Mouse (Mus musculus) forebrain, embryonic 16.5 days (tissue): ENCODE results near the gene Oxct1. TPM values are rescaled to one million over a fixed set of nuclear protein-coding genes. Genes with fewer than 3 reads are reported as not detected.
A peak's percentile ranks its signal among the peaks of the same experiment; 100 is the strongest.

Experiments
- ATAC-seq: fragments of 200-750 bp; cut with Nextera tagmentation; 2 replicates; pipeline ENCODE4 v1.8.0; 2017; ENCODE audit warnings: mild to moderate bottlenecking, moderate library complexity
- H3K27ac ChIP-seq: fragments of 300-500 bp; sonication (generic); 2 replicates; pipeline ENCODE4 v1.5.1; 2014; ENCODE audit warnings: low read length, control low read depth
- H3K27me3 ChIP-seq: fragments of 300-500 bp; sonication (generic); replicated peaks from 2 replicates; pipeline ENCODE4 v1.6.1; 2014; ENCODE audit warnings: low read length; ENCODE audit not compliant: control insufficient read depth, insufficient read depth
- H3K36me3 ChIP-seq: fragments of 300-500 bp; sonication (generic); 2 replicates; pipeline ENCODE4 v1.6.1; 2014; ENCODE audit not compliant: control insufficient read depth, insufficient read depth
- H3K4me1 ChIP-seq: fragments of 300-500 bp; sonication (generic); replicated peaks from 2 replicates; pipeline ENCODE4 v1.6.1; 2014; ENCODE audit warnings: low read length; ENCODE audit not compliant: control insufficient read depth, insufficient read depth
- H3K4me2 ChIP-seq: fragments of 300-500 bp; sonication (generic); 2 replicates; pipeline ENCODE4 v1.6.1; 2014; ENCODE audit warnings: mild to moderate bottlenecking, low read length, control low read depth
- H3K4me3 ChIP-seq: fragments of 300-500 bp; sonication (generic); replicated peaks from 2 replicates; pipeline ENCODE4 v1.5.1; 2014; ENCODE audit warnings: mild to moderate bottlenecking, low read length, control low read depth
- H3K9ac ChIP-seq: fragments of 300-500 bp; sonication (generic); replicated peaks from 2 replicates; pipeline ENCODE4 v1.6.1; 2014; ENCODE audit warnings: low read depth, low read length, control low read depth
- H3K9me3 ChIP-seq: fragments of 300-500 bp; sonication (generic); 2 replicates; pipeline ENCODE4 v1.6.1; 2016; ENCODE audit warnings: low read length; ENCODE audit not compliant: control insufficient read depth
- WGBS: fragments of 180-500 bp; shearing (Covaris S2); extraction: QIAGEN DNeasy Blood & Tissue Kit; methylation state at CpG from one replicate; pipeline ENCODE4 v1.1.7; 2014; 5-methylcytosine and 5-hydroxymethylcytosine counted together
- polyA plus RNA-seq: library from polyadenylated mRNA; unstranded; fragments of >200 nt; fragmentation: Nextera tagmentation; extraction: Ambion mirVana; gene quantifications from 2 replicates; pipeline ENCODE4 v1.2.1, GENCODE M21; 2015

Oxct1 gene
- polyA plus RNA-seq, 1 experiment from 2014 or later: 300 TPM

GRCm38 (mm10) chr15:4026831-4027584 lies 825 bp downstream of the Oxct1 start:
- Histone ChIP-seq H3K9ac (peak overlapping the region; percentile 91), H3K4me1 (peaks cover 16% of the 10 kb centered on the region), H3K4me3 (peak overlapping the region; percentile 93), H3K4me2 (peak overlapping the region; percentile 60), H3K9me3 (no peaks in the 10 kb centered on the region), H3K36me3 (no peaks in the 10 kb centered on the region), H3K27me3 (no peaks in the 10 kb centered on the region), H3K27ac (peak overlapping the region; percentile 98)
- WGBS: under 1% methylated on average over 65 of the region's 65 CpGs
- peak; percentile 75 for ATAC-seq

DNA sequence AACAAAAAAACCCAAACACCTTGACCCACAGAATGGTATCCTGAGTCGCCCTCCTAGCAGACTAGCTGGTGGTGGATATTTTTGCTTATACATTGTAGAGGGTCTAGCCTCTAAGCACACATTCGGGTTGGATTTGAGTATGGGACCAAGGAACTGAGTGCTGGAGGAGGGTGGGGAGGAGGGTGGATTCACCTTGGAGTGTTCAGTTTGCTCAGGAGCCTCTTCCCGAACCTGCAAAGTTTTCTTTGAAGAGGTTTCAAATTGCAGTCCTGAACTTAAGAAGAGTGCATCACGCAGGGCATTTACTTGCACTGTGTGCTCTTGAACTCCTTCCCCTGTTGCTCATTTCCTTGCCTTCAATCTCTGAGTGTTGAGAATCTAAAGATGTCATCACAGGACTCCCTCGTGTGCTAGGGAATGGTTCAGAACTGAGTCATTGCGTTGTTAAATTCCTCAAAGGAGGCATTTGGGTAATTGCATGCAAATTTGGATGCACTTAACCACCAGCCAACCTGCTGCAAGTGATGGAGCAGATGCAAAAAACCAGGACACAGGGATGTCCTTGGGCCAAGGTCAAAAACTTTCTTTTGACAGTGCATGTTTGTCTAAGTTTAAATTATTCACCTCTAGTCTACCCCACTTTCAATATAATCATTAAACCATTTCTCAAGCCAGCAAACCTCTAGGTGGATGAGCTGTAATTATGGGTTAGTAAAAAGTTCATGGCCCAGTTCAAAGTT lies 1.7 kb downstream of the Oxct1 start:
- 4% methylated on average over 6 of the region's 6 CpGs for WGBS
- H3K27me3 ChIP-seq: no peaks in the 10 kb centered on the region
- no peaks in the 10 kb centered on the region for H3K9me3 ChIP-seq
- no peak overlapping the region; the same call in 1 of the 2 replicates for H3K27ac ChIP-seq
- ATAC-seq: no peak
- H3K4me1 ChIP-seq: peaks cover 16% of the 10 kb centered on the region
- H3K9ac ChIP-seq: peak overlapping the region; percentile 91
- no peaks in the 10 kb centered on the region for H3K36me3 ChIP-seq
- peak overlapping the region; percentile 93 for H3K4me3 ChIP-seq
- peak overlapping the region; percentile 60 for H3K4me2 ChIP-seq

DNA sequence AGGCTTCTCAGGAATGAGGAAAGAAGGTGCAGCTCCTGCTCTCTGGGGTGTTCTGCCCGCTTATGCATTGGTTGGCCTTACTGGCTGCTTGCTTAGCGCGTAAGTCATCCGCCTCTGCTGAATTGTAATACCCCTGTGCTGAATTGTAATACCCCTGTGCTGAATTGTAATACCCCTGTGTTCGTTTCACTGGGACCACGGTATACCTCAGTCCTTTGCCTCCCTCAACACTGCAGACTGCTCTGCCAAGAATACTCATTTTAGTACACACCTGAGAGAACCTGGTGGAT lies 2.2 kb downstream of the Oxct1 start:
- no peak for ATAC-seq
- Histone ChIP-seq H3K4me3 (no peak overlapping the region), H3K36me3 (no peaks in the 10 kb centered on the region), H3K9ac (no peak overlapping the region), H3K4me1 (peaks cover 16% of the 10 kb centered on the region), H3K9me3 (no peaks in the 10 kb centered on the region), H3K27ac (no peak overlapping the region), H3K4me2 (no peak overlapping the region), H3K27me3 (no peaks in the 10 kb centered on the region)
- 71% methylated on average over 6 of the region's 6 CpGs for WGBS

- no peaks in the 10 kb centered on the region for H3K27me3 ChIP-seq
- H3K27ac ChIP-seq: no peak overlapping the region
- H3K4me1 ChIP-seq: peaks cover 16% of the 10 kb centered on the region
- ATAC-seq: no peak
- no peak overlapping the region for H3K9ac ChIP-seq
- H3K36me3 ChIP-seq: no peaks in the 10 kb centered on the region
- H3K9me3 ChIP-seq: no peaks in the 10 kb centered on the region
- no peak overlapping the region for H3K4me3 ChIP-seq
- H3K4me2 ChIP-seq: no peak overlapping the region
Measured at GRCm38 (mm10) chr15:4028960-4029359, 2.8 kb downstream of the Oxct1 start.

- WGBS: 80% methylated on average over 3 of the region's 3 CpGs
- Histone ChIP-seq H3K9me3 (peaks cover 3% of the 10 kb centered on the region; the same call in 1 of the 2 replicates), H3K4me2 (no peak overlapping the region), H3K4me1 (peaks cover 1% of the 10 kb centered on the region), H3K27ac (no peak overlapping the region), H3K27me3 (no peaks in the 10 kb centered on the region), H3K9ac (no peak overlapping the region), H3K36me3 (peaks cover 8% of the 10 kb centered on the region), H3K4me3 (no peak overlapping the region)
- ATAC-seq: no peak
Measured at GRCm38 (mm10) chr15:4033168-4034004, 7.2 kb downstream of the Oxct1 start.

DNA sequence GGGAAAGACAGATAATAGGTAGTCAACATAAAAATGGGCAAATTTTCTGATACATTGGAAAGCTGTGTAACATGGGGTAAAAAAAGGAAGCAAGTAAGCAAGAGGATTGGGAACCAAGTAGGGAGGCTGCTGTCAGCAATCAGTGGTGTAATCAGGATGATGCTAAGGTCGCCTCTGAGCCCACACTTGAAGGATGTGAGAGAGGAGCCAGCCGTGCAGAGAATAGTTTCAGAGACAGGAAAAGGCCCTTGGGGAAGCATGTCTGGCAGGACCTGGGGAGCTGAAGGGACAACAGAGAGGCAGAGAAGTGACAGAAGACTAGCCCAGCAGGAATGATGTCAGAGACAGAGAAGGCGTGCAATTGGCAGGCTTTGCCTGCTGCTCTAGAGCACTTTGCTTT lies 16.2 kb downstream of the Oxct1 start:
- ATAC-seq: no peak
- Histone ChIP-seq H3K4me1 (no peaks in the 10 kb centered on the region), H3K36me3 (peaks cover 16% of the 10 kb centered on the region), H3K27ac (no peak overlapping the region), H3K27me3 (no peaks in the 10 kb centered on the region), H3K9me3 (no peaks in the 10 kb centered on the region), H3K4me3 (no peak overlapping the region), H3K9ac (no peak overlapping the region), H3K4me2 (no peak overlapping the region)
- 64% methylated on average over 3 of the region's 3 CpGs for WGBS

DNA sequence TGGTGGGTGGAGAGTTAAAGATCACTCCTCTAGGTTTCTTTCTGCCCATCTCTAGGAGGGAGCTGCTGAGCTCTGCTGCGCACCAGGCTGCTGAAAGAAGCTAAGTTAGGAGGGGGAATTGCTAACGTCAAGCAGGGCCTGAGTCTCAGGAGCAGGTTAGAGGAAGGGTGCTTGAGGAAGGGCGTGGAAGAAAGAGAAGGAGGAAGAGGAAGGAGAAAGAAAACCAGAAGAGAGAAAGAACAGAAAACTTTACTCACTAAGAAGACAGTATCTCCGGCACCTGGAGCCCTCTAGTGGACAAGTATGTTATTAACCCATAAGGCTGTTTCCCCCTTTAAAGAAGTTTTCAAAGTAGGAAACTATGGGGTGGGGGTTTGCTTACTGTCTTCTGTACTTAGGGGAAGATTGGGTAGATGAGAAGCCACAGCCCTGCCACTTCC lies 16.9 kb downstream of the Oxct1 start:
- Histone ChIP-seq H3K4me1 (no peaks in the 10 kb centered on the region), H3K4me2 (no peak overlapping the region), H3K9me3 (no peaks in the 10 kb centered on the region), H3K27ac (no peak overlapping the region), H3K9ac (no peak overlapping the region), H3K4me3 (no peak overlapping the region), H3K36me3 (peaks cover 13% of the 10 kb centered on the region), H3K27me3 (no peaks in the 10 kb centered on the region)
- 25% methylated on average over 4 of the region's 4 CpGs for WGBS
- ATAC-seq: peak; percentile 38

DNA sequence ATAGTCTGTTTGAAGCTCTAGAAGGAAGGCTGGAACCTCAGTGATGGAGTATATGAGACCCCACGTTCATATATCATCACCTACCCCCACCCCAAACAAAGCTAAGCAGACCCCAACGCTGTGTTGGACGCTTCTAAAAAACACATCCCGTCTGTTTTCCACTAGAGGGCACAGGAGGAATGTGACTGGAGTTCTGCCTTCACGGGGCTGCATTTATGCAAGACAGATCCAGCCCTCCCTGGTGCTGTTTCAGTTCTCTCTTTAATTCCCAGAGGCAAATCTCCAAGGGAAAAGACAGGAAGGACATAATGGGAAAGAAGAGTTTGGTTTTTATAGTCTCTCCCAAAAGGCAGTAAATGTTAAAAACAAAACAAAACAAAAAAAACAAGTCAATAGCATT lies 30.4 kb downstream of the Oxct1 start:
- Histone ChIP-seq H3K4me2 (no peak overlapping the region), H3K9ac (no peak overlapping the region), H3K27ac (no peak overlapping the region), H3K4me1 (no peaks in the 10 kb centered on the region), H3K4me3 (no peak overlapping the region), H3K27me3 (no peaks in the 10 kb centered on the region), H3K36me3 (peaks cover 22% of the 10 kb centered on the region), H3K9me3 (no peaks in the 10 kb centered on the region)
- ATAC-seq: peak; percentile 88
- 10% methylated on average over 5 of the region's 5 CpGs for WGBS

- Histone ChIP-seq H3K36me3 (peaks cover 14% of the 10 kb centered on the region), H3K4me1 (no peaks in the 10 kb centered on the region), H3K27me3 (no peaks in the 10 kb centered on the region), H3K9me3 (no peaks in the 10 kb centered on the region), H3K9ac (no peak overlapping the region), H3K27ac (no peak overlapping the region), H3K4me3 (no peak overlapping the region), H3K4me2 (no peak overlapping the region)
- 91% methylated on average over 5 of the region's 5 CpGs for WGBS
- no peak for ATAC-seq
Measured at GRCm38 (mm10) chr15:4063574-4063973, 37.4 kb downstream of the Oxct1 start.
